In the genomic region with DNA sequence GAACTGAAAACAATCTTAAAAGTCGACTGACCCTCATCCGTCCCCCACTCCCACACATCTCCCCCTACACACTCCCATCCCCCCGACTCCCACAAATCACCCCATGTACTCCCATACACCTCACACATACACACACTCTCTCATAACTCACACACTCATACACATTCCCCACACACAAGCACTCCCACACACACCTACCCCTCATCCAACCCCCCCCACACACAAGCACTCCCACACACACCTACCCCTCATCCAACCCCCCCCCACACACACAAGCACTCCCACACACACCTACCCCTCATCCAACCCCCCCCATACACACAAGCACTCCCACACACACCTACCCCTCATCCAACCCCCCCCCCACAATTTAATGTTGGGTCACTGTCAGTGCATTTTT, we compare ENCODE assay signal across 12 mouse cellular contexts. TPM values are rescaled to one million over a fixed set of nuclear protein-coding genes. Genes with fewer than 3 reads are reported as not detected.
A peak's percentile ranks its signal among the peaks of the same experiment; 100 is the strongest.
DNase-seq lines count a peak whose midpoint lies in the region; ATAC-seq lines count a peak whose summit lies in the region.
"Had no signal": no experiment of that assay in that cellular context is flagged by ENCODE, and none has a peak within 500 bp of the region (broad histone marks: within the 10 kb centered on the region; RNA-seq: fewer than 3 reads in every experiment).

No protein-coding gene starts in this region.

- H3K27me3 ChIP-seq in heart, embryonic 11.5 days (ENCODE audit: control insufficient read depth, insufficient read depth, low read length): no peaks in the 10 kb centered on the region
- H3K27me3 ChIP-seq in heart, embryonic 10.5 days (ENCODE audit: insufficient read depth, poor library complexity, severe bottlenecking): no peaks in the 10 kb centered on the region
- no peaks in the 10 kb centered on the region for H3K27me3 ChIP-seq in neural tube, embryonic 12.5 days (replicated peaks)
- H3K27me3 ChIP-seq: Patski had no signal

- 91% methylated on average over 3 of the region's 3 CpGs for WGBS in heart, embryonic 11.5 days (ENCODE audit: insufficient replicate concordance)
- 86% methylated on average over 3 of the region's 3 CpGs for WGBS in heart, embryonic 10.5 days
- 98% methylated on average over 3 of the region's 3 CpGs for WGBS in neural tube, embryonic 12.5 days

- H3K9me3 ChIP-seq in heart, embryonic 11.5 days (replicated peaks; ENCODE audit: control insufficient read depth, low read length): no peaks in the 10 kb centered on the region
- no peaks in the 10 kb centered on the region for H3K9me3 ChIP-seq in heart, embryonic 10.5 days
- no peaks in the 10 kb centered on the region for H3K9me3 ChIP-seq in neural tube, embryonic 12.5 days

- H3K27ac ChIP-seq in heart, embryonic 11.5 days (ENCODE audit: low read depth, low read length): no peak overlapping the region
- no peak overlapping the region for H3K27ac ChIP-seq in heart, embryonic 10.5 days
- H3K27ac ChIP-seq in neural tube, embryonic 12.5 days: no peak overlapping the region

- peak; percentile 77; the same call in 1 of the 2 replicates for ATAC-seq in heart, embryonic 11.5 days (replicated peaks; ENCODE audit: insufficient number of reproducible peaks, low FRiP score, low TSS enrichment)
- ATAC-seq in neural tube, embryonic 12.5 days (ENCODE audit: low FRiP score, low read depth): peak; percentile 70; the same call in 1 of the 2 replicates
- peak; percentile 64 for ATAC-seq in megakaryocyte-erythroid progenitor cell, adult 5-6 weeks (replicated peaks; ENCODE audit: low FRiP score, low TSS enrichment, poor library complexity, severe bottlenecking)
- ATAC-seq: Patski had no signal

- no peak overlapping the region for H3K9ac ChIP-seq in heart, embryonic 11.5 days (ENCODE audit: low read depth, low read length)
- no peak overlapping the region for H3K9ac ChIP-seq in neural tube, embryonic 12.5 days

- no peak overlapping the region for H3K4me2 ChIP-seq in heart, embryonic 11.5 days
- no peak overlapping the region for H3K4me2 ChIP-seq in neural tube, embryonic 12.5 days (replicated peaks)

- H3K36me3 ChIP-seq in heart, embryonic 11.5 days (ENCODE audit: control insufficient read depth, insufficient read depth, low read length): peaks cover 16% of the 10 kb centered on the region
- H3K36me3 ChIP-seq in heart, embryonic 10.5 days: peaks cover 63% of the 10 kb centered on the region
- peaks cover 36% of the 10 kb centered on the region for H3K36me3 ChIP-seq in neural tube, embryonic 12.5 days

- H3K4me3 ChIP-seq in heart, embryonic 11.5 days (ENCODE audit: low read depth, low read length): no peak overlapping the region
- no peak overlapping the region for H3K4me3 ChIP-seq in heart, embryonic 10.5 days
- H3K4me3 ChIP-seq in neural tube, embryonic 12.5 days: no peak overlapping the region

- no peak for DNase-seq in heart, embryonic 10.5 days (ENCODE audit: low spot score)
- DNase-seq in neural tube, embryonic 10.5 days (ENCODE audit: extremely low spot score, low spot score): no peak
- DNase-seq in B cell, adult 2 months: no peak
- DNase-seq in gastrocnemius, postnatal 25 days: no peak
- no peak for DNase-seq in right cerebral cortex, postnatal 36 days (ENCODE audit: low spot score in 2 of 2)
- DNase-seq: adrenal gland, postnatal 36 days; cerebellum, postnatal 36 days; kidney, postnatal 14 days had no signal

- H3K4me1 ChIP-seq in heart, embryonic 11.5 days (ENCODE audit: control insufficient read depth, insufficient read depth, low read length): no peaks in the 10 kb centered on the region
- H3K4me1 ChIP-seq in heart, embryonic 10.5 days: 0 out of 2 replicates have a peak, but pooled peaks cover 6% of the 10 kb centered on the region
- H3K4me1 ChIP-seq in neural tube, embryonic 12.5 days: no peaks in the 10 kb centered on the region

RNA-seq across cellular contexts. Expression of a gene that starts 59.4 kb away (rescaled TPM):
- 3.3 and 5.8 TPM in 2 replicates for polyA plus RNA-seq in heart, embryonic 11.5 days (2014; fragmentation: Nextera tagmentation; extraction: Ambion mirVana)
- polyA plus RNA-seq in heart, embryonic 10.5 days (2016; fragmentation: Nextera tagmentation; extraction: Ambion mirVana): 4.9 and 5.6 TPM in 2 replicates
- 9.6 and 14.1 TPM in 2 replicates for polyA plus RNA-seq in neural tube, embryonic 12.5 days (2016; fragmentation: Nextera tagmentation; extraction: Ambion mirVana)
- 20.7 and 24.9 TPM in 2 replicates for total RNA-seq in megakaryocyte-erythroid progenitor cell, adult 5-6 weeks (2014; fragmentation: Nextera tagmentation)
- total RNA-seq in megakaryocyte-erythroid progenitor cell, adult 5-6 weeks (2017): 18.2 and 26.9 TPM in 2 replicates
- 10 to 100 TPM; 20.7 to 26.9 TPM for total RNA-seq in gastrocnemius, postnatal 25 days (2021)
